ENCODE assay signal across 33 mouse cellular contexts in genomic region chr7:137685320-137685719, GRCm38 (mm10).
DNase-seq lines count a peak whose midpoint lies in the region; ATAC-seq and TF ChIP-seq lines count a peak whose summit lies in the region.
"Had no signal": no experiment of that assay in that cellular context is flagged by ENCODE, and none has a peak within 500 bp of the region (broad histone marks: within the 10 kb centered on the region; RNA-seq: fewer than 3 reads in every experiment).

No protein-coding gene starts in this region.

- intact Hi-C loops in heart, postnatal 25 days (cut with DNase I) = no loop called here

- H3K4me3 ChIP-seq in kidney, postnatal 0 days (replicated peaks; ENCODE audit: low read depth, low read length) = no peak overlapping the region
- H3K4me3 ChIP-seq: embryonic facial prominence, embryonic 13.5 days; forebrain, embryonic 10.5 days; heart, embryonic 13.5 days; hindbrain, embryonic 10.5 days; hindbrain, embryonic 15.5 days; limb, embryonic 12.5 days; liver, embryonic 12.5 days; megakaryocyte, embryonic 14.5 days; midbrain, embryonic 13.5 days had no signal

- no peak for TF ChIP-seq CTCF in kidney, postnatal 0 days (IDR thresholded peaks at IDR 0.05; ENCODE audit: low read depth)

- H3K9ac ChIP-seq in kidney, postnatal 0 days (ENCODE audit: low read depth, low read length) = no peak overlapping the region
- H3K9ac ChIP-seq: embryonic facial prominence, embryonic 13.5 days; forebrain, postnatal 0 days; heart, embryonic 13.5 days; hindbrain, embryonic 15.5 days; limb, embryonic 12.5 days; liver, embryonic 12.5 days; liver, postnatal 0 days; midbrain, embryonic 13.5 days had no signal

- no peak overlapping the region for H3K27ac ChIP-seq in kidney, postnatal 0 days
- H3K27ac ChIP-seq: embryonic facial prominence, embryonic 13.5 days; forebrain, embryonic 10.5 days; heart, embryonic 13.5 days; hindbrain, embryonic 10.5 days; hindbrain, embryonic 15.5 days; limb, embryonic 12.5 days; liver, embryonic 12.5 days; midbrain, embryonic 13.5 days; stomach, postnatal 0 days had no signal

- H3K4me2 ChIP-seq in kidney, postnatal 0 days (ENCODE audit: low read length) = no peak overlapping the region
- H3K4me2 ChIP-seq: embryonic facial prominence, embryonic 13.5 days; heart, embryonic 13.5 days; hindbrain, embryonic 15.5 days; limb, embryonic 12.5 days; liver, embryonic 12.5 days; midbrain, embryonic 13.5 days had no signal

- DNase-seq in heart, adult 11 months = peak; percentile 19
- no peak for DNase-seq in heart, postnatal 25 days (ENCODE audit: low spot score)
- DNase-seq in kidney, postnatal 0 days (ENCODE audit: low spot score) = peak; percentile 53
- DNase-seq in kidney, postnatal 25 days = no peak
- DNase-seq in A20 (ENCODE audit: low read depth, low spot score) = peak; percentile 5
- peak; percentile 63 for DNase-seq in mesoderm, embryonic 11.5 days (ENCODE audit: low read depth, low spot score)
- no peak for DNase-seq in urinary bladder, adult 18-20 months (ENCODE audit: low spot score in 2 of 2)
- DNase-seq: adrenal gland, adult 2 months; B cell, adult 2 months; cerebellum, adult 2 months; cerebellum, postnatal 14 days; forebrain, postnatal 0 days; heart, postnatal 10 days; kidney, adult 8-10 months; layer of hippocampus, adult 9-11 months; liver, postnatal 0 days; lung, postnatal 4 days; right cerebral cortex, adult 18-20 months; spleen, adult 18-20 months; thymus, adult 18-20 months; thymus, postnatal 25 days had no signal

- H3K36me3 ChIP-seq in kidney, postnatal 0 days (ENCODE audit: insufficient read depth, low read length) = no peaks in the 10 kb centered on the region
- H3K36me3 ChIP-seq: embryonic facial prominence, embryonic 13.5 days; forebrain, embryonic 10.5 days; heart, embryonic 13.5 days; hindbrain, embryonic 10.5 days; hindbrain, embryonic 15.5 days; limb, embryonic 12.5 days; liver, embryonic 12.5 days; midbrain, embryonic 13.5 days had no signal

- H3K9me3 ChIP-seq in kidney, postnatal 0 days (replicated peaks; ENCODE audit: low read length) = no peaks in the 10 kb centered on the region
- H3K9me3 ChIP-seq: embryonic facial prominence, embryonic 13.5 days; forebrain, embryonic 10.5 days; heart, embryonic 13.5 days; hindbrain, embryonic 10.5 days; hindbrain, embryonic 15.5 days; limb, embryonic 12.5 days; liver, embryonic 12.5 days; midbrain, embryonic 13.5 days had no signal

- peak; percentile 65; the same call in 1 of the 2 replicates for ATAC-seq in kidney, postnatal 0 days (replicated peaks; ENCODE audit: low FRiP score, low read depth)
- ATAC-seq: activated CD4-positive, CD25-positive, alpha-beta regulatory T cell, adult 4 months; forebrain, postnatal 0 days; inflammation-experienced regulatory T-cells, adult 6 months; liver, embryonic 12.5 days; liver, postnatal 0 days; midbrain, embryonic 13.5 days had no signal

- 13% methylated on average over 6 of the region's 6 CpGs for WGBS in kidney, postnatal 0 days

- H3K27me3 ChIP-seq in kidney, postnatal 0 days (ENCODE audit: insufficient read depth, low read length) = no peaks in the 10 kb centered on the region
- H3K27me3 ChIP-seq: embryonic facial prominence, embryonic 13.5 days; heart, embryonic 13.5 days; limb, embryonic 12.5 days; liver, embryonic 12.5 days; megakaryocyte, embryonic 14.5 days; midbrain, embryonic 13.5 days had no signal

- no peaks in the 10 kb centered on the region for H3K4me1 ChIP-seq in kidney, postnatal 0 days (replicated peaks; ENCODE audit: insufficient read depth, low read length)
- H3K4me1 ChIP-seq: heart, embryonic 13.5 days; liver, embryonic 12.5 days; megakaryocyte, embryonic 14.5 days; midbrain, embryonic 13.5 days had no signal

Comparison
In these comparisons a context has a peak if more than half of its experiments do, and no peak if none do; other contexts are left out.
1. DNase-seq: peak in heart, adult 11 months (single experiment), kidney, postnatal 0 days (single experiment), A20 (single experiment) and mesoderm, embryonic 11.5 days (single experiment); none in heart, postnatal 25 days (single experiment), kidney, postnatal 25 days (0 of 2) and urinary bladder, adult 18-20 months (0 of 2).